Mouse (Mus musculus): ENCODE data around the gene Defb36. TPM values are rescaled to one million over a fixed set of nuclear protein-coding genes. Genes with fewer than 3 reads are reported as not detected.

The Defb36 gene
- polyA plus RNA-seq, 1 experiment from 2014 or later: not detected

DNA sequence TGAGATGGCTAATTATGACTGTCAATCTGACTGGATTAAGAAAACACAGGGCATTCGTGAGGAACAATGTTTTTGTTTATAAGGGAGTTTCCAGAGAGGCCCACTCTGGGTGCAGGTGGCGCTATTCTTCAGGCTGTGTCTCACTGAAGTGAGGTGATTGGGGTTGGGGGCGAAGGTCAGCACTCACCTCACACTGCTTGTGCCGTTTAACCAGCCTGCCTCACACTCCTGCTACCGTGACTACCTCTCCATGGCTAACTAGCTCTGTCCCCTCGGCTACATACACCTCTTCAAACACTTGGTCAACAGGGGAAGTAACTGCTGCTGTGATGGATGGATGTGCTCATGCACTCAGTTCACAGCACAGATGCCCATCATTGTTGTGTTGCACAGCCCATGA is 15.1 kb upstream of the Defb36 start:
- Histone ChIP-seq H3K27me3 (no peaks in the 10 kb centered on the region), H3K4me2 (no peak overlapping the region), H3K4me1 (replicated peaks) (no peaks in the 10 kb centered on the region; the same call in 1 of the 2 replicates), H3K27ac (no peak overlapping the region), H3K9ac (replicated peaks) (no peak overlapping the region), H3K4me3 (replicated peaks) (no peak overlapping the region), H3K9me3 (no peaks in the 10 kb centered on the region), H3K36me3 (no peaks in the 10 kb centered on the region)
- 36% methylated on average over 6 of the region's 6 CpGs for WGBS
- no peak for ATAC-seq (ENCODE audit: insufficient number of reproducible peaks, insufficient read depth, low FRiP score, low TSS enrichment, low read depth)

DNA sequence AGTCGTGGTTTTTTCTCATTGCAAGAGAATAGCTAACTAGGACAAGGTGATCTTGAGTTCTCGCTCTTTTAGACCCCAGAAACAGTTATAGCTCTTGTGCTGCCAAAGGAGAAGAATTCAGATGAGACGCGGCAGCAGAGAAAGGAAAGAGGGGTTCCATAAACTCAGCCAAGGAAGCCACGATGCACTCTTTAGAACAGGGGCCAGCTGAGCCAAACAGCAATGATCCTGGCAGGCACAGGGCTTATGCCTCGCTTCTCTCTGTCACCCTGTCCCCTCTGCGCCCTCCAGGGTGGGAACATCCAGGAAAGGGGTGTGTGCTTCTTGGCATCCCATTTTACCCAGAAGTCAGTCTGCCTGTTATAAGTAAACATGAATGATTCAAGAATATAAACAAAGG is 4.8 kb upstream of the Defb36 start, which contains the start of gene Defb45:
Gene Defb45 (minus strand): TSS at position 101 of the 400 bp plus-strand sequence.
- H3K4me3 ChIP-seq (replicated peaks): no peak within 1 kb of the TSS
- no peak within 1 kb of the TSS for H3K9ac ChIP-seq (replicated peaks)
- no peak within 1 kb of the TSS for H3K4me2 ChIP-seq
- no peaks in the 10 kb centered on the region for H3K36me3 ChIP-seq
- H3K27ac ChIP-seq: no peak within 1 kb of the TSS
- no peaks in the 10 kb centered on the region for H3K27me3 ChIP-seq
- ATAC-seq (ENCODE audit: insufficient number of reproducible peaks, insufficient read depth, low FRiP score, low TSS enrichment, low read depth): no peak
- no peaks in the 10 kb centered on the region for H3K4me1 ChIP-seq (replicated peaks)
- no peaks in the 10 kb centered on the region for H3K9me3 ChIP-seq
- WGBS: 60% methylated on average over 7 of the region's 7 CpGs

DNA sequence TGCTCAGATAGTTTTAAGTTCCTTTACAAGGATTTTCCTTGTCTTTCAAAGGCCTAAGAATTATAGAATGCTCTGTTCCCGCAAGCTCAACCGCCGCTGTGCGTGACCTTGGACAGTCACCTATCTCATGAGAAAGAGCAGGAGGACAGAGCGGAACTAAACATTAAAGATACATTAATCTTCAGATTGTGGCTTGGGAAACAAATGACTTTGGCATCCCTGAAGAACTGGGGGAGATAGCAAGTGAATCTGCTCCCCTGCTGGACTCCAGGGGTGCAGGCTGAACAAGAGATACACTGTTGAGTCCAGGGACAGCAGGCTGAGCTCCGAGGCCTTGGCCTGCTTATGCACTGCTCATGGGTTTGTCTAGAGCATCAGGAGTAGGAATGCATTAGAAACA is 4.1 kb upstream of the Defb36 start:
- Histone ChIP-seq H3K36me3 (no peaks in the 10 kb centered on the region), H3K9ac (replicated peaks) (no peak overlapping the region), H3K27me3 (no peaks in the 10 kb centered on the region), H3K27ac (no peak overlapping the region), H3K4me2 (no peak overlapping the region), H3K4me3 (replicated peaks) (no peak overlapping the region), H3K9me3 (no peaks in the 10 kb centered on the region), H3K4me1 (replicated peaks) (no peaks in the 10 kb centered on the region)
- no peak for ATAC-seq (ENCODE audit: insufficient number of reproducible peaks, insufficient read depth, low FRiP score, low TSS enrichment, low read depth)
- WGBS: 85% methylated on average over 6 of the region's 6 CpGs

DNA sequence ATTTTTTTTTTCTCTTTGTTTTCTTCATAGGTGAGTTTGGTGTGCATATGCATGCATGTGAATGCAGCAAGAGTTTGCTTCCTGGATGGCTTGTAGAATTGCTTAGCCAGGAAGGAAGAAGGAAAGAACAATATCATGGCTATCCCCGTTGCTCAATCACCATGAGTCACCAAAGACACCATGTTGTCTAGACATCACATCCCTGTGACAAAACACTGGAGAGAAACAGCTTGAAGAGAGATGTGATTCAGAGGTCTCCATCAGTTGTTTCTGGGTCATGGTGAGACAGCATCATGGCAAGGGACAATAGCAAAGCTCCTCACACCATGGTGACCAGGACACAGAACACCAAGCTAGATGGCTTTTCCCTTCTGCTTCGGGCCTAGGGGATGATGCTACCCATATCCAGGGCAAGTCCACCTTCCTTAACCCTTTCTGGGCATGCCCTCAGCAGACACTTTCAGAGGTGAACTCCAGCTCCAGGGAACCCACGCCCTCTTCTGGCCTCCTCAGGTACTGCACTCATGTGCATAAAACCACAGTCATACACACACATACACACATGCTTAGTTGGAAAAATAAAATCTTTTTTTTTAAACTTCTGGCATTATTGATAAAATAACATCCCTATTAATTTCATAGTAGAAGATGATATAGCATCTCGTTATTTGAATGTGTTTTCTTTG is 2.7 kb upstream of the Defb36 start:
- Histone ChIP-seq H3K27ac (no peak overlapping the region), H3K4me2 (no peak overlapping the region), H3K4me1 (replicated peaks) (no peaks in the 10 kb centered on the region), H3K36me3 (no peaks in the 10 kb centered on the region), H3K9ac (replicated peaks) (no peak overlapping the region), H3K27me3 (no peaks in the 10 kb centered on the region), H3K4me3 (replicated peaks) (no peak overlapping the region), H3K9me3 (no peaks in the 10 kb centered on the region)
- no peak for ATAC-seq (ENCODE audit: insufficient number of reproducible peaks, insufficient read depth, low FRiP score, low TSS enrichment, low read depth)
- 84% methylated on average over 4 of the region's 4 CpGs for WGBS

GRCm38 (mm10) chr2:152607746-152608145 is 3.6 kb downstream of the Defb36 start:
- 41% methylated on average over 6 of the region's 6 CpGs for WGBS
- Histone ChIP-seq H3K27me3 (no peaks in the 10 kb centered on the region), H3K27ac (no peak overlapping the region), H3K9me3 (no peaks in the 10 kb centered on the region), H3K4me3 (replicated peaks) (no peak overlapping the region), H3K9ac (replicated peaks) (no peak overlapping the region), H3K4me2 (no peak overlapping the region), H3K4me1 (replicated peaks) (no peaks in the 10 kb centered on the region), H3K36me3 (no peaks in the 10 kb centered on the region)
- no peak for ATAC-seq (ENCODE audit: insufficient number of reproducible peaks, insufficient read depth, low FRiP score, low TSS enrichment, low read depth)

DNA sequence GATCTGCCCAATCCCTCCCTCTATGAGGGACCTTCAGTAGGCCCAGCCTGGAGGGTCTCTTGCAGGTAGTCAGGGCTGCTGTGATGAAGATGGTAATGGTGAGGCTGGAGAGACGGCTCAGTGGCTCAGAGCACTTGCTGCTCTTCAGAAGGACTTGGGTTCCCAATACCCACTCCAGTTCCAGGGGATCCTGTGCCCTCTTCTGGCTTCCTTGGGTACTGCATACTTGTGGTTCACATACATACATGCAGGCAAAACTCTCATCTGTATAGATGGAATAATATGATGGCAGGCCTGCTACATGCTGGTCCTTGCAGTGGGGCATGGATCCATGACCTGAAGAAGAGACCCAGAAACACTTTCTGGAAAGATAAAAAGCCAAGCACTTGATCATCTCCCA is 4.6 kb downstream of the Defb36 start:
- H3K4me1 ChIP-seq (replicated peaks): no peaks in the 10 kb centered on the region
- H3K4me2 ChIP-seq: no peak overlapping the region
- no peaks in the 10 kb centered on the region for H3K27me3 ChIP-seq
- no peak overlapping the region for H3K27ac ChIP-seq
- no peak overlapping the region for H3K4me3 ChIP-seq (replicated peaks)
- no peak for ATAC-seq (ENCODE audit: insufficient number of reproducible peaks, insufficient read depth, low FRiP score, low TSS enrichment, low read depth)
- no peaks in the 10 kb centered on the region for H3K9me3 ChIP-seq
- H3K9ac ChIP-seq (replicated peaks): no peak overlapping the region
- 88% methylated on average over 1 of the region's 1 CpGs for WGBS
- H3K36me3 ChIP-seq: no peaks in the 10 kb centered on the region

GRCm38 (mm10) chr2:152612193-152612592 is 8.1 kb downstream of the Defb36 start:
- Histone ChIP-seq H3K27ac (no peak overlapping the region), H3K4me3 (replicated peaks) (no peak overlapping the region), H3K9me3 (no peaks in the 10 kb centered on the region), H3K4me2 (0 out of 2 replicates have a peak overlapping the region, but pooled peaks have one; percentile 9), H3K36me3 (no peaks in the 10 kb centered on the region), H3K4me1 (replicated peaks) (no peaks in the 10 kb centered on the region), H3K9ac (replicated peaks) (no peak overlapping the region), H3K27me3 (no peaks in the 10 kb centered on the region)
- 20% methylated on average over 7 of the region's 8 CpGs for WGBS
- ATAC-seq (ENCODE audit: insufficient number of reproducible peaks, insufficient read depth, low FRiP score, low TSS enrichment, low read depth): no peak

- Histone ChIP-seq H3K9ac (replicated peaks) (no peak overlapping the region), H3K36me3 (no peaks in the 10 kb centered on the region), H3K27me3 (no peaks in the 10 kb centered on the region; the same call in 1 of the 2 replicates), H3K27ac (no peak overlapping the region), H3K4me1 (replicated peaks) (no peaks in the 10 kb centered on the region), H3K4me3 (replicated peaks) (no peak overlapping the region), H3K4me2 (no peak overlapping the region), H3K9me3 (no peaks in the 10 kb centered on the region)
- WGBS: 8% methylated on average over 7 of the region's 7 CpGs
- no peak for ATAC-seq (ENCODE audit: insufficient number of reproducible peaks, insufficient read depth, low FRiP score, low TSS enrichment, low read depth)
These were observed 11.4 kb downstream of the Defb36 start for GRCm38 (mm10) chr2:152615563-152615962.

DNA sequence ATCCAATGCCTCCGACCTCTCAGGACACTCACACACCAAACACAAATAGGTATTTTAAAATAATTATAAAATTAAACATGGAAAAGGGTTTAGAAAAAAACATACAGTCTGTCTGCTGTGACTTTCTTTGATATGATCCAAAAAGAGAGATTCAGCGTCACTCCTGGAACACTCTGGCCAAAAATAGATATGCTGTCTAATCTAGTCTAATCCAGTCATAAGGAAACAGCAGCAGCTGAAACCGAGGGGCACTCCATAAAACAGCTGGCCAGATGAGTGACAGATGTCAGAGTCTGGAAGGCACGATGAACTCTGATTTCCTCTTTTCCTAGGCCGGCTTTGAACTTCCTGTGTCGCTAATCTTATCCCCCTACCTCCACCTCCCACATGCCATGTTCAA is 12.3 kb downstream of the Defb36 start:
- no peak for ATAC-seq (ENCODE audit: insufficient number of reproducible peaks, insufficient read depth, low FRiP score, low TSS enrichment, low read depth)
- WGBS: 74% methylated on average over 6 of the region's 6 CpGs
- Histone ChIP-seq H3K4me1 (replicated peaks) (no peaks in the 10 kb centered on the region), H3K36me3 (no peaks in the 10 kb centered on the region), H3K4me3 (replicated peaks) (no peak overlapping the region), H3K27me3 (no peaks in the 10 kb centered on the region; the same call in 1 of the 2 replicates), H3K9ac (replicated peaks) (no peak overlapping the region), H3K27ac (no peak overlapping the region), H3K9me3 (no peaks in the 10 kb centered on the region), H3K4me2 (no peak overlapping the region)

- H3K4me3 ChIP-seq (replicated peaks): no peak overlapping the region
- no peak overlapping the region for H3K9ac ChIP-seq (replicated peaks)
- no peaks in the 10 kb centered on the region for H3K9me3 ChIP-seq
- no peak for ATAC-seq (ENCODE audit: insufficient number of reproducible peaks, insufficient read depth, low FRiP score, low TSS enrichment, low read depth)
- 55% methylated on average over 5 of the region's 5 CpGs for WGBS
- no peaks in the 10 kb centered on the region for H3K36me3 ChIP-seq
- no peak overlapping the region for H3K4me2 ChIP-seq
- H3K27me3 ChIP-seq: peaks cover under 1% of the 10 kb centered on the region; the same call in 1 of the 2 replicates
- no peaks in the 10 kb centered on the region for H3K4me1 ChIP-seq (replicated peaks)
- no peak overlapping the region for H3K27ac ChIP-seq
These were observed 13.2 kb downstream of the Defb36 start for GRCm38 (mm10) chr2:152617374-152617773.

DNA sequence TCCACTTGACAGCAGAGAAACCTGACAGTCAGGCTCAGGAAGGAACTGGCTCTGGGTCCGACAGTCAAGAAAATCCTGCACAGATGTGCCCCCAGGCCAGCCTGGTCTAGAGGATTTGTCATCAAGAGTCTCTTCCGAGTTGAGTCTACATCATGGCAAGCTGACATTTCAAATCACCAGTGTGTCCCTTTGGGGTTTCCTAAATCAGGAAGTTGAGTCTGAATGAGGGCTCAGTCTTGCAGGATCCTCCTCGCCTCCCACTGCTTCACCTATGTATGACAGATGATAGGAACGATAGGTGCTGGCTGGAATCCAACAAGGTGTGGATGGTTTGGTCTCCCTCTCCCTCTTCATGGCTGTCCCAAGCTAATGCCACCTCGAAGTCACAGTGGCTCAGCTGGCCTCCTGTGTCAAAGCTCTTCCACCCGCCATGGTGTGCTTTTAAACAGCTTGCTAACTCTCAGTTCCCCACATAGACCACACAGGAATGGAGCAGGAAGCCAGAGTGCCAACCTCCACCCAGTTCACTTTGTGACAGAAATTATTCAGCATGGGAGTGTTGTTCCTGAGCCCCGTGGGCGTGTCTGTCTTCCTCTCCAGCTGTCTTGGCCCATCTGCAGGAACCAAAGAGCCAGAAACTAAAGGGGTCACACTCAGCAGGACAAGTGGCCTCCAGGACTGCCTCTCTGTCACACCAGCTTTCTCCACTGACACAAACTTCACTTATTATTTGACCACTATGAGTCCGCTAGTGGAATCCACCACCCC is 16.4 kb downstream of the Defb36 start:
- no peak overlapping the region for H3K27ac ChIP-seq
- WGBS: 66% methylated on average over 9 of the region's 9 CpGs
- no peaks in the 10 kb centered on the region for H3K4me1 ChIP-seq (replicated peaks)
- no peaks in the 10 kb centered on the region for H3K36me3 ChIP-seq
- no peak overlapping the region for H3K9ac ChIP-seq (replicated peaks)
- H3K4me2 ChIP-seq: no peak overlapping the region
- 0 out of 2 replicates have a peak, but pooled peaks cover 4% of the 10 kb centered on the region for H3K9me3 ChIP-seq
- H3K27me3 ChIP-seq: peaks cover 15% of the 10 kb centered on the region
- no peak for ATAC-seq (ENCODE audit: insufficient number of reproducible peaks, insufficient read depth, low FRiP score, low TSS enrichment, low read depth)
- no peak overlapping the region for H3K4me3 ChIP-seq (replicated peaks)

All from limb, embryonic 12.5 days (tissue).